Mouse (Mus musculus) forebrain, embryonic 16.5 days (tissue): ENCODE data around the gene March1. TPM values are rescaled to one million over a fixed set of nuclear protein-coding genes. Genes with fewer than 3 reads are reported as not detected.

Experiments
- ATAC-seq: fragments of 200-750 bp; cut with Nextera tagmentation; 2 replicates; pipeline ENCODE4 v1.8.0; 2017; ENCODE audit warnings: mild to moderate bottlenecking, moderate library complexity
- H3K27ac ChIP-seq: fragments of 300-500 bp; sonication (generic); 2 replicates; pipeline ENCODE4 v1.5.1; 2014; ENCODE audit warnings: low read length, control low read depth
- H3K27me3 ChIP-seq: fragments of 300-500 bp; sonication (generic); replicated peaks from 2 replicates; pipeline ENCODE4 v1.6.1; 2014; ENCODE audit warnings: low read length; ENCODE audit not compliant: control insufficient read depth, insufficient read depth
- H3K36me3 ChIP-seq: fragments of 300-500 bp; sonication (generic); 2 replicates; pipeline ENCODE4 v1.6.1; 2014; ENCODE audit not compliant: control insufficient read depth, insufficient read depth
- H3K4me1 ChIP-seq: fragments of 300-500 bp; sonication (generic); replicated peaks from 2 replicates; pipeline ENCODE4 v1.6.1; 2014; ENCODE audit warnings: low read length; ENCODE audit not compliant: control insufficient read depth, insufficient read depth
- H3K4me2 ChIP-seq: fragments of 300-500 bp; sonication (generic); 2 replicates; pipeline ENCODE4 v1.6.1; 2014; ENCODE audit warnings: mild to moderate bottlenecking, low read length, control low read depth
- H3K4me3 ChIP-seq: fragments of 300-500 bp; sonication (generic); replicated peaks from 2 replicates; pipeline ENCODE4 v1.5.1; 2014; ENCODE audit warnings: mild to moderate bottlenecking, low read length, control low read depth
- H3K9ac ChIP-seq: fragments of 300-500 bp; sonication (generic); replicated peaks from 2 replicates; pipeline ENCODE4 v1.6.1; 2014; ENCODE audit warnings: low read depth, low read length, control low read depth
- H3K9me3 ChIP-seq: fragments of 300-500 bp; sonication (generic); 2 replicates; pipeline ENCODE4 v1.6.1; 2016; ENCODE audit warnings: low read length; ENCODE audit not compliant: control insufficient read depth
- WGBS: fragments of 180-500 bp; shearing (Covaris S2); extraction: QIAGEN DNeasy Blood & Tissue Kit; methylation state at CpG from one replicate; pipeline ENCODE4 v1.1.7; 2014; 5-methylcytosine and 5-hydroxymethylcytosine counted together
- polyA plus RNA-seq: library from polyadenylated mRNA; unstranded; fragments of >200 nt; fragmentation: Nextera tagmentation; extraction: Ambion mirVana; gene quantifications from 2 replicates; pipeline ENCODE4 v1.2.1, GENCODE M21; 2015

March1 gene
- polyA plus RNA-seq, 1 experiment from 2014 or later, result 38.1 TPM

DNA sequence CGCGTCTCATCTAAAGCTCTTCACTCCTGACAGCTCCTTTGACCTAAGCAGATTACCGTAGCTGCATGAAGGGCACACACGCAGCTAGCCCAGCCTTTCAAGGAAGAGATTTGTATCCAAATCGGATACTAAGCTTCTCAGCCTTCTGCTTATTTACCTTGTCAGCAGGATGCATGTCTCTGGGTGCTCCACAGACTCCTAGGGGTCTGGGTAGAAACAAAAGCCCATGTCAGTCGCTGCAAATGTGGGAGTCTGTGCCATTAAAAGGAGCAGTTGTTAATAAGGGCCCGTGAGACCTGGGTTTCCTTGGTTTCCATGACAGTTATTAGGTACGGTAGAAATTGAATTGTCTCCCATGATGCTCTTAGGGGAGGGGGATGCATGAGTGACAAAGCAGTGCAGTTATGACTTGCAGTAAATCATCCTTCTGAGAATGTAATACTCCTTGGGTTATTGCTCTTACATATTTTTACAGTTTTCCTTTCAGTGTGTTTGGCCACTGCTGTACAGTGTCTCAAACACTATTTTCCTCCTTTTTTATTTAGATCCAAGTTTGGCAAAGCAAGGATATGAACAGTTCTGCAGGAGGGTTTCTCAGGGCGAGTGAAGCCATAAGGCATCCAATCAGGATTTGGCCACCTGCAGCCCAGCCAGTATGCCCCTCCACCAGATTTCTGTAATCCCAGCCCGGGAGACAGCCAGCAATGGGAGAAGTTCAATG, 349.0 kb downstream of the March1 start:
- Histone ChIP-seq H3K27me3 (no peaks in the 10 kb centered on the region), H3K4me2 (peak overlapping the region; percentile 44), H3K4me3 (no peak overlapping the region; the same call in 1 of the 2 replicates), H3K27ac (no peak overlapping the region), H3K4me1 (peaks cover 6% of the 10 kb centered on the region; the same call in 1 of the 2 replicates), H3K9me3 (no peaks in the 10 kb centered on the region), H3K9ac (no peak overlapping the region; the same call in 1 of the 2 replicates), H3K36me3 (no peaks in the 10 kb centered on the region)
- ATAC-seq, result peak; percentile 77
- under 1% methylated on average over 10 of the region's 10 CpGs for whole genome bisulfite sequencing

- no peak overlapping the region for H3K27ac ChIP-seq
Measured at GRCm38 (mm10) chr8:65967223-65967778, 349.6 kb downstream of the March1 start.

GRCm38 (mm10) chr8:65976905-65977304, 359.2 kb downstream of the March1 start:
- Histone ChIP-seq H3K4me1 (no peaks in the 10 kb centered on the region), H3K27me3 (no peaks in the 10 kb centered on the region), H3K4me3 (no peak overlapping the region), H3K9ac (no peak overlapping the region), H3K27ac (no peak overlapping the region), H3K9me3 (no peaks in the 10 kb centered on the region), H3K4me2 (no peak overlapping the region), H3K36me3 (no peaks in the 10 kb centered on the region)
- WGBS, result 59% methylated on average over 5 of the region's 5 CpGs
- ATAC-seq, result no peak

More at GRCm38 (mm10) chr8:65967223-65967778, 349.6 kb downstream of the March1 start:
- ATAC-seq, result peak; percentile 28; the same call in 1 of the 2 replicates
- no peak overlapping the region for H3K4me3 ChIP-seq
- H3K4me1 ChIP-seq, result peaks cover 6% of the 10 kb centered on the region; the same call in 1 of the 2 replicates
- H3K36me3 ChIP-seq, result no peaks in the 10 kb centered on the region
- H3K27me3 ChIP-seq, result no peaks in the 10 kb centered on the region
- H3K9me3 ChIP-seq, result no peaks in the 10 kb centered on the region
- H3K9ac ChIP-seq, result no peak overlapping the region
- H3K4me2 ChIP-seq, result peak overlapping the region; percentile 3; the same call in 1 of the 2 replicates
- WGBS, result 45% methylated on average over 8 of the region's 8 CpGs

- Histone ChIP-seq H3K9me3 (no peaks in the 10 kb centered on the region), H3K9ac (no peak overlapping the region), H3K4me3 (no peak overlapping the region), H3K27me3 (no peaks in the 10 kb centered on the region), H3K4me1 (no peaks in the 10 kb centered on the region), H3K27ac (no peak overlapping the region), H3K4me2 (no peak overlapping the region), H3K36me3 (no peaks in the 10 kb centered on the region)
- no peak for ATAC-seq
- WGBS, result 95% methylated on average over 2 of the region's 2 CpGs
Measured at GRCm38 (mm10) chr8:65982039-65982438, 364.3 kb downstream of the March1 start.

DNA sequence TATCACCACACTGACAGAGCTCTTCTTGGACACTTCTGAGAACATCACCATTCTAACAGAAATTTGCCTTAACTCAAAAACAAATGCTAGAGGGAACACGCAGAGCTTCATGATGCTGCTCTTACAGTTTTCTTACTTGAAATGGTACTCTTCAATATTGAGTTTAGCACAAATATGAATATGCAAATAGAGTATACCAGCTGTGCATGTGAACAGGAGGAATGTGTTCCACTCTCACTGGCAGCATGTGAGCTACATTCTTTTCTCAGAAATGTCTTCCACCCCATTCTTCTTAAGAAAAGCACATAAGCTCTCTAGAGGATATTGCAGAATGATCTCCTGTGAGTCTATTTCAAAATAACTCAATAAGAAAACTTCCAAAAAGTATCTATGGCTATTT, 370.0 kb downstream of the March1 start:
- ATAC-seq, result 0 out of 2 replicates have a peak, but pooled peaks have one; percentile 40
- 76% methylated on average over 1 of the region's 1 CpGs for WGBS
- Histone ChIP-seq H3K36me3 (no peaks in the 10 kb centered on the region), H3K9ac (no peak overlapping the region), H3K9me3 (no peaks in the 10 kb centered on the region), H3K27ac (no peak overlapping the region), H3K4me3 (no peak overlapping the region), H3K4me2 (no peak overlapping the region), H3K4me1 (no peaks in the 10 kb centered on the region), H3K27me3 (no peaks in the 10 kb centered on the region)

- no peak for ATAC-seq
- no peak overlapping the region for H3K27ac ChIP-seq
- no peak overlapping the region for H3K4me3 ChIP-seq
- H3K4me1 ChIP-seq, result no peaks in the 10 kb centered on the region
- no peak overlapping the region for H3K9ac ChIP-seq
- WGBS, result 90% methylated on average over 2 of the region's 2 CpGs
- no peaks in the 10 kb centered on the region for H3K9me3 ChIP-seq
- H3K36me3 ChIP-seq, result no peaks in the 10 kb centered on the region
- H3K4me2 ChIP-seq, result no peak overlapping the region
- no peaks in the 10 kb centered on the region for H3K27me3 ChIP-seq
Measured at GRCm38 (mm10) chr8:66022815-66023214, 405.1 kb downstream of the March1 start.

- ATAC-seq, result peak; percentile 81
- no peak overlapping the region for H3K4me3 ChIP-seq
- H3K4me1 ChIP-seq, result no peaks in the 10 kb centered on the region
- 35% methylated on average over 3 of the region's 3 CpGs for WGBS
- H3K27ac ChIP-seq, result no peak overlapping the region
- no peaks in the 10 kb centered on the region for H3K27me3 ChIP-seq
- H3K36me3 ChIP-seq, result no peaks in the 10 kb centered on the region
- H3K9me3 ChIP-seq, result no peaks in the 10 kb centered on the region
- no peak overlapping the region for H3K4me2 ChIP-seq
- no peak overlapping the region for H3K9ac ChIP-seq
Measured at GRCm38 (mm10) chr8:66033651-66034050, 416.0 kb downstream of the March1 start.

DNA sequence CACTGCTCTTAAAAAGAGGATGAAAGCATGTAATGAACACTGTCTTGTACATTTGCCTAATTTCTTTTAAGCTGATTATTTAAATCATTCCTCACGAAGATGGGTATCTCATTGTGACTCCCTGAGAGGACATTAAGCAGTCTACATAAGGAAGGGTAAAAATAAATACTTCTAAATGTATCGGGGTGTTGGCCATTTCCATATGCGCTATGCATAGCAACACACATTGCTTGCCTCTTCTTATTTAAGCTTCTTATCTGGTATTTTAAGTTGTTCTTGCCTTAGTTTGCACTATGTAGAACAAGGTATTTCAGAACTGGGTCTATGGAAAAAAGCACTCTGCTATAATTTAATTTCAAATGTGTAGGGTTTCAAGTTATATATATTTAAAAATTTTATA, 416.7 kb downstream of the March1 start:
- no peaks in the 10 kb centered on the region for H3K4me1 ChIP-seq
- H3K9me3 ChIP-seq, result no peaks in the 10 kb centered on the region
- no peaks in the 10 kb centered on the region for H3K27me3 ChIP-seq
- H3K36me3 ChIP-seq, result no peaks in the 10 kb centered on the region
- no peak overlapping the region for H3K4me2 ChIP-seq
- no peak overlapping the region for H3K9ac ChIP-seq
- no peak overlapping the region for H3K4me3 ChIP-seq
- no peak for ATAC-seq
- WGBS, result 84% methylated on average over 3 of the region's 3 CpGs
- no peak overlapping the region for H3K27ac ChIP-seq

DNA sequence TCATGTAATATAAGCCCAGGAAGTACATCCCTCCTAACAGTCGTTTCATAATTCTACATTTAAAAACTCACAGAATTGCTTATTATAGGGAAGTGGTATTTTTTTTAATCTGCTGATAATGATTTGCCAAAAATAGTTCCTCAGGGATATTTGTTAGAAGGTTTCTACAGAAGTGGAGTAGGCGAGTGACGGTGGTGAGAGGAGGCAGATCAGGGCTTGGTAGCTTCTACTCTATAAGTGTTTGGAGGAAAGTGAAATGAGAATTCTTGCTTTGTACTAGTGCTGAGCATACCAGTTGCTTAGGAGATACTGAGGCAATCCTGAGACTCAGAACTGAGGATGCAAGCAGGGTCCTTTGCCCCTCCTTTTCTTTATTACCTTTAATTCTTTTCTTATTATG, 476.5 kb downstream of the March1 start:
- H3K4me2 ChIP-seq, result no peak overlapping the region
- WGBS, result 93% methylated on average over 3 of the region's 3 CpGs
- H3K27ac ChIP-seq, result no peak overlapping the region
- no peak overlapping the region for H3K4me3 ChIP-seq
- H3K9ac ChIP-seq, result no peak overlapping the region
- no peaks in the 10 kb centered on the region for H3K4me1 ChIP-seq
- H3K9me3 ChIP-seq, result no peaks in the 10 kb centered on the region
- no peak for ATAC-seq
- H3K36me3 ChIP-seq, result no peaks in the 10 kb centered on the region
- no peaks in the 10 kb centered on the region for H3K27me3 ChIP-seq
